Mouse (Mus musculus): ENCODE measurements around the gene Samd13. TPM values are rescaled to one million over a fixed set of nuclear protein-coding genes. Genes with fewer than 3 reads are reported as not detected.
A peak's percentile ranks its signal among the peaks of the same experiment; 100 is the strongest.

Gene Samd13
- polyA plus RNA-seq, 1 experiment from 2014 or later, result 0.46 TPM

DNA sequence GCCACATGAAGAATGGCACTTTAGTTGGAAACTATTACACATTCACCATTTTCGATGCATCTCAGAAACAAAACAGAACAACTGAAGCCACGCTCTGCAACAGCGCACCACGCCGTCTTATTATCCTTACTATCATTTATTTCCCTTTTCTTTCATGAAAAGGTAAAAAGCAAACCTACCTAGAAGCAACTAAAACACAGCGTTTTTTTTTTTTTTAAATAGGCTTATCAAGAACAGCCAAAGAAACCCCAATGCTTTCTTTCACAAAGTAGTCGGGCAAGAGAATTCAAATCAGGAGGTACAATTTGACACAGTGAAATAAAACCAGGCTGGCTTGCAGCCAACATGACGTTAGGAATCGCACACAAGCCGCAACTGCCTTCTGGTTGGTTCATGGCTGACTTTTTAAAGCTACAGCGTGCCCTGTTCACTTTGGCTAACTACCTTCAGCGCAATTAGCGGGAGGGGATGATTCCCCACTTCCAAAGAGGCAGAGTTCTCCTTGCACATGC, 3.2 kb downstream of the Samd13 start:
- Histone ChIP-seq H3K4me1 (ENCODE audit: control insufficient read depth, insufficient read depth, low read length) (peaks cover 4% of the 10 kb centered on the region; the same call in 1 of the 2 replicates), H3K9ac (replicated peaks; ENCODE audit: low read depth, low read length) (no peak overlapping the region; the same call in 1 of the 2 replicates), H3K4me3 (ENCODE audit: low read depth, low read length) (peak overlapping the region; percentile 10; the same call in 1 of the 2 replicates), H3K9me3 (ENCODE audit: control insufficient read depth, low read depth, low read length) (no peaks in the 10 kb centered on the region), H3K27ac (ENCODE audit: low read length) (peak overlapping the region; percentile 18; the same call in 1 of the 2 replicates), H3K36me3 (ENCODE audit: control insufficient read depth, insufficient read depth, low read length) (no peaks in the 10 kb centered on the region), H3K4me2 (replicated peaks; ENCODE audit: low read depth, low read length) (peak overlapping the region; percentile 43), H3K27me3 (ENCODE audit: control insufficient read depth, insufficient read depth, low read length) (no peaks in the 10 kb centered on the region)
- 42% methylated on average over 13 of the region's 13 CpGs for WGBS
- ATAC-seq (ENCODE audit: insufficient number of reproducible peaks, insufficient read depth, low FRiP score, low read depth), result no peak

DNA sequence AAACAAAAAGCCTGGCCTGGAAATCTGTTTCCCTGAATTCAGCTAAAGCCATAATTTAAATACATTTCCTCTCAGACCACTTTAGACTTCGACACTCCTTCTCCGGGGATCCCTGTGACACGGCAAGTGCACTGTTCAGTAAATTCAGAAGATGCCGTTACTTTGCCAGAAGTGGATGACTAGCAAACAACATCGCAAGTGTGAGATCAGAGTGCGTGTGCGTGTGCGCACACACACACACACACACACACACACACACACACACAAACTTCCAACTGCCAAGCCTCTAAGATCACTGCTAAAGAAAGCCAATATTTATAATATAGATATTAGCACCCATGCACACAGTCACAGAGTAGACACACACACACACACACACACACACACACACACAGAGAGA, 3.7 kb downstream of the Samd13 start:
- Histone ChIP-seq H3K27me3 (ENCODE audit: control insufficient read depth, insufficient read depth, low read length) (no peaks in the 10 kb centered on the region), H3K9me3 (ENCODE audit: control insufficient read depth, low read depth, low read length) (no peaks in the 10 kb centered on the region), H3K27ac (ENCODE audit: low read length) (no peak overlapping the region), H3K4me2 (replicated peaks; ENCODE audit: low read depth, low read length) (peak overlapping the region; percentile 43), H3K9ac (replicated peaks; ENCODE audit: low read depth, low read length) (no peak overlapping the region), H3K4me1 (ENCODE audit: control insufficient read depth, insufficient read depth, low read length) (peaks cover 4% of the 10 kb centered on the region; the same call in 1 of the 2 replicates), H3K4me3 (ENCODE audit: low read depth, low read length) (no peak overlapping the region), H3K36me3 (ENCODE audit: control insufficient read depth, insufficient read depth, low read length) (no peaks in the 10 kb centered on the region)
- no peak for ATAC-seq (ENCODE audit: insufficient number of reproducible peaks, insufficient read depth, low FRiP score, low read depth)
- 65% methylated on average over 8 of the region's 8 CpGs for WGBS

DNA sequence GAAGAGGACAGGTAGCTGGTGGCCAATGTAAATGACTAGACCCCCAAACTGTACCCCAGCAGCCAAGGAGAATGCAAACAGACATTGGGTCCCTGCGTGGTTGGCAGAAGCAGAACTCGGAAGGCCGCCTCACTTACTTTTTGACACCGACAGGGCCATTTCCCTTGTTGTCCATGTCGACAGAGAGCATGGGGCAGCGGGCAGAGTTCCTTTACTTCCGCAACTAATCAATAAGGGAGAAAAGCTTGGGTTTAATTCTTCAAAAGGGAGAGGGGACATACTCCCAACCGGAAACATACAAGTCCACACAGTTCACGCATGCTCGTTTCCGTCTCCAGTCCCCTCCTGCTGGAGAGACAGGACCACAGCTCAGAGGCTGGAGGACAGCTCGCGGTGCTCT, 4.8 kb downstream of the Samd13 start:
- Histone ChIP-seq H3K4me1 (ENCODE audit: control insufficient read depth, insufficient read depth, low read length) (peaks cover 4% of the 10 kb centered on the region; the same call in 1 of the 2 replicates), H3K4me3 (ENCODE audit: low read depth, low read length) (no peak overlapping the region), H3K4me2 (replicated peaks; ENCODE audit: low read depth, low read length) (no peak overlapping the region), H3K27ac (ENCODE audit: low read length) (no peak overlapping the region), H3K36me3 (ENCODE audit: control insufficient read depth, insufficient read depth, low read length) (no peaks in the 10 kb centered on the region), H3K9ac (replicated peaks; ENCODE audit: low read depth, low read length) (no peak overlapping the region), H3K27me3 (ENCODE audit: control insufficient read depth, insufficient read depth, low read length) (no peaks in the 10 kb centered on the region), H3K9me3 (ENCODE audit: control insufficient read depth, low read depth, low read length) (no peaks in the 10 kb centered on the region)
- ATAC-seq (ENCODE audit: insufficient number of reproducible peaks, insufficient read depth, low FRiP score, low read depth), result no peak
- WGBS, result 94% methylated on average over 13 of the region's 13 CpGs

DNA sequence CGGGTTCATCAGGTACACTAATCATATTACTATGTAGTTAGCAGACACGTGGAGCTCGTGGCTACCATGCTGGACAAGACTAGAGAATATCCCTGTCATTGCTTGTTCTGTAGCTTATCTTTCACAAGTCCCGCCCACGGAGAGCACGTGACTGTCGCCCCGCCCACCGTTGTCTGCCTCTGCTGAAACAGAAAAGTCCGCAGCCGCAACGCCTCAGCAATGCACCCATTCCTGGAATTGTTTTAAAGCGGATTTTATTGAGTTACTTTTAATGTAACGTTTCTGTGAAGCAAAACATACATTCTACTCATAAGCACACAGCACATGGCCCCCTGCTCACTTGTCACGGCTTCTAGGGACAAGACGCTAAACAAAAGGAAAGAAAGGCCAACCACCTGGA, 5.7 kb downstream of the Samd13 start:
- Histone ChIP-seq H3K9me3 (ENCODE audit: control insufficient read depth, low read depth, low read length) (no peaks in the 10 kb centered on the region), H3K4me2 (replicated peaks; ENCODE audit: low read depth, low read length) (no peak overlapping the region), H3K36me3 (ENCODE audit: control insufficient read depth, insufficient read depth, low read length) (no peaks in the 10 kb centered on the region), H3K27me3 (ENCODE audit: control insufficient read depth, insufficient read depth, low read length) (no peaks in the 10 kb centered on the region), H3K4me3 (ENCODE audit: low read depth, low read length) (no peak overlapping the region), H3K4me1 (ENCODE audit: control insufficient read depth, insufficient read depth, low read length) (peaks cover 4% of the 10 kb centered on the region; the same call in 1 of the 2 replicates), H3K9ac (replicated peaks; ENCODE audit: low read depth, low read length) (no peak overlapping the region), H3K27ac (ENCODE audit: low read length) (no peak overlapping the region)
- WGBS, result 91% methylated on average over 16 of the region's 16 CpGs
- no peak for ATAC-seq (ENCODE audit: insufficient number of reproducible peaks, insufficient read depth, low FRiP score, low read depth)

DNA sequence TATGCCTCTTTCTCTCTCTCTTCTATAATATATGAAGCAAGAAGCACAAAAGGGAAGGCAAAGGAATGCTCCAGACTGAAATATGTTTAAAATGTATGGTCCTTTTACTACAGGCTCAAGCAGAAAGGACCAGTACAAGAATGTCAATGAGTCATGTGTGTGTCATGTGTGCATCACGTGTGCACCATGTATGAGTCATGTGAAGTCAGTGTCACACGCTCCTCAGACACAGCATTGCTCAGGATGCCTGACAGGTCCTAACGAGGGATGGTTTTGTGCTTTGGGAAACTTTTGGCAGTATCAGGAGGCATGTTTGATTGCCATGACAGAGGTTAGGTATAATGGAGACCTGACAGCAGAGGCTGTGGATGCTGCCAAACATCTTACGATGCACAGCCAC, 9.2 kb downstream of the Samd13 start:
- Histone ChIP-seq H3K9me3 (ENCODE audit: control insufficient read depth, low read depth, low read length) (no peaks in the 10 kb centered on the region), H3K9ac (replicated peaks; ENCODE audit: low read depth, low read length) (no peak overlapping the region), H3K27ac (ENCODE audit: low read length) (no peak overlapping the region), H3K4me2 (replicated peaks; ENCODE audit: low read depth, low read length) (no peak overlapping the region), H3K36me3 (ENCODE audit: control insufficient read depth, insufficient read depth, low read length) (no peaks in the 10 kb centered on the region), H3K27me3 (ENCODE audit: control insufficient read depth, insufficient read depth, low read length) (no peaks in the 10 kb centered on the region), H3K4me3 (ENCODE audit: low read depth, low read length) (no peak overlapping the region), H3K4me1 (ENCODE audit: control insufficient read depth, insufficient read depth, low read length) (no peaks in the 10 kb centered on the region)
- ATAC-seq (ENCODE audit: insufficient number of reproducible peaks, insufficient read depth, low FRiP score, low read depth), result no peak
- WGBS, result 92% methylated on average over 4 of the region's 4 CpGs

DNA sequence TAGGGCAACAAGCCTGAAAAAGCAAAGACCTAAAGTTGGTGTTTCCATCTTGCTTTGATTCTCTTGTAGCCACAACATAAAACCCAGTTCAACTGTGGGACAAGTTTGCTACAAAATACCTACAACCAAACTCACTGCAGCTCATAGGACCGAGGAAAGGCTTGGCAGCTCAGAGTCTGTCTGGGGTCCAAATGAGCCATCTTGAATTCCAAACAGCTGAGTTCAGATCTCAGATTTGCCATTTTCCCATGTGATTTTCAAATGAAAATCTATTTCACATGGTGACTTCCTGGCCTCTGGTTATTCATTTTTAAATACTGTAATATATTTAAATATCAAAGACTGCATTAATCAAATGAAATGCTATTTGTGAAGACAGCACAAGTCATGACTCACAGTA, 10.3 kb downstream of the Samd13 start:
- no peaks in the 10 kb centered on the region for H3K36me3 ChIP-seq (ENCODE audit: control insufficient read depth, insufficient read depth, low read length)
- no peak overlapping the region for H3K9ac ChIP-seq (replicated peaks; ENCODE audit: low read depth, low read length)
- H3K27ac ChIP-seq (ENCODE audit: low read length), result no peak overlapping the region
- H3K4me3 ChIP-seq (ENCODE audit: low read depth, low read length), result no peak overlapping the region
- no peak overlapping the region for H3K4me2 ChIP-seq (replicated peaks; ENCODE audit: low read depth, low read length)
- no peaks in the 10 kb centered on the region for H3K27me3 ChIP-seq (ENCODE audit: control insufficient read depth, insufficient read depth, low read length)
- ATAC-seq (ENCODE audit: insufficient number of reproducible peaks, insufficient read depth, low FRiP score, low read depth), result no peak
- H3K9me3 ChIP-seq (ENCODE audit: control insufficient read depth, low read depth, low read length), result no peaks in the 10 kb centered on the region
- no peaks in the 10 kb centered on the region for H3K4me1 ChIP-seq (ENCODE audit: control insufficient read depth, insufficient read depth, low read length)
- 84% methylated on average over 1 of the region's 1 CpGs for WGBS

DNA sequence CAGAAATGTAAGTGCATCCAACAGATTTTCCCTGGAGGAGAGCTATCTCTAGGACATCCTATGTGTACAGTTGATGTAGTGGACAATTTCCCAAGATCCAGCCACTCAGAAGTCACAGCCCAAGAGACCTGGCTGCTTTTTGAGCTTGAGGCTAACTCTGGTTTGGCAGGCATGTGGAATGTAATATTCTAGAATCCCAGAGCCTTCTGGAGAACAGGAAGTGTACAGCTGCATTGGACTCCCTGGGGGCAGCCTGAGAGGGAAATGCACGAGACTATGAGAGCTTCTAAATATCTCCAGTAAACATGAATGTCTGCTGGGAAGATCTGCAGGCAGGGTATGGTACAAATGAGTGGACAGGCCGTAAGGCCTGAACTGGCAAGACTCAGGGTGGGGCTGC, 14.3 kb downstream of the Samd13 start:
- Histone ChIP-seq H3K4me1 (ENCODE audit: control insufficient read depth, insufficient read depth, low read length) (no peaks in the 10 kb centered on the region), H3K36me3 (ENCODE audit: control insufficient read depth, insufficient read depth, low read length) (no peaks in the 10 kb centered on the region), H3K9me3 (ENCODE audit: control insufficient read depth, low read depth, low read length) (no peaks in the 10 kb centered on the region), H3K27me3 (ENCODE audit: control insufficient read depth, insufficient read depth, low read length) (no peaks in the 10 kb centered on the region), H3K4me3 (ENCODE audit: low read depth, low read length) (no peak overlapping the region), H3K4me2 (replicated peaks; ENCODE audit: low read depth, low read length) (no peak overlapping the region), H3K27ac (ENCODE audit: low read length) (no peak overlapping the region), H3K9ac (replicated peaks; ENCODE audit: low read depth, low read length) (no peak overlapping the region)
- 68% methylated on average over 2 of the region's 2 CpGs for WGBS
- ATAC-seq (ENCODE audit: insufficient number of reproducible peaks, insufficient read depth, low FRiP score, low read depth), result no peak

DNA sequence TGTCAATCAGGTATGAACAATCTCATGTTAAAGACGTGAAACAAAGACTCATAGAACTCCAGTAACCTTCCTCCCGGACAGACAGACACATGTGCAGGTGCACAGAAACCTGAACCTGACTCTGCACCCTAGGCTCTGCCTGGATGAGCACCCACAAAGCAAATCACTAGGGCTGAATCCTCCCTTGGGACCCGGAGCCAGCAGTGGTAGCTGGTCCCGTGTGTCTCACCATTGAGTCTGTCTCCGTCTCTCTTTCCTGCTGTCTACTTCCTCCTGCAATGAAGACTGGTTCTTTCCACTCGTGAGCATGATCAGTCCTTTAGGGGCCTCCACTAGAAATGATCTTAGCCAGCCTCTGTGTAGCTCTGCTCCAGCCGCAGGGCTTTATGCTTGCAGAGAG, 23.5 kb downstream of the Samd13 start:
- no peaks in the 10 kb centered on the region for H3K27me3 ChIP-seq (ENCODE audit: control insufficient read depth, insufficient read depth, low read length)
- H3K4me2 ChIP-seq (replicated peaks; ENCODE audit: low read depth, low read length), result no peak overlapping the region
- no peaks in the 10 kb centered on the region for H3K9me3 ChIP-seq (ENCODE audit: control insufficient read depth, low read depth, low read length)
- no peak overlapping the region for H3K27ac ChIP-seq (ENCODE audit: low read length)
- no peaks in the 10 kb centered on the region for H3K36me3 ChIP-seq (ENCODE audit: control insufficient read depth, insufficient read depth, low read length)
- 80% methylated on average over 7 of the region's 7 CpGs for WGBS
- no peak overlapping the region for H3K9ac ChIP-seq (replicated peaks; ENCODE audit: low read depth, low read length)
- ATAC-seq (ENCODE audit: insufficient number of reproducible peaks, insufficient read depth, low FRiP score, low read depth), result no peak
- H3K4me1 ChIP-seq (ENCODE audit: control insufficient read depth, insufficient read depth, low read length), result no peaks in the 10 kb centered on the region
- no peak overlapping the region for H3K4me3 ChIP-seq (ENCODE audit: low read depth, low read length)

DNA sequence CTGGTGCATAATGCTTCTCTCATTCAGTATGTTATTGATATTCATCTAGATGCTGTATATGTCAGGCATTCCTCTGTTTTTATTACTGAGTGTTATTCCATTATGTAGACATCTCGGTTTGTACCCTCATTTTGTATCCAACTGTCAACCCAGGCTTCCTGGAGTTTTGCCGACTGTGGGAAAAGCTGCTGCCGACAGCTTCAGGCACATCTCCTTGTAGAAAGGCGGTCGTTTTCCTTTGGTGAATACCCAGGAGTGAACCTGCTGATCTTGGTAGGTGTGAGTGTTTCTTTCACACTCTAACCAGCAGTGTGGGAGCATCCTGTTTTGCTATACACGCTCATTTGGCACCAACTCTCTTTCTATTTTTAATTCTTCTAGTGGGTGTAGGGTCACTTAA, 24.4 kb downstream of the Samd13 start:
- 61% methylated on average over 6 of the region's 6 CpGs for WGBS
- ATAC-seq (ENCODE audit: insufficient number of reproducible peaks, insufficient read depth, low FRiP score, low read depth), result no peak
- Histone ChIP-seq H3K4me2 (replicated peaks; ENCODE audit: low read depth, low read length) (no peak overlapping the region), H3K4me3 (ENCODE audit: low read depth, low read length) (no peak overlapping the region), H3K9ac (replicated peaks; ENCODE audit: low read depth, low read length) (no peak overlapping the region), H3K9me3 (ENCODE audit: control insufficient read depth, low read depth, low read length) (no peaks in the 10 kb centered on the region), H3K27me3 (ENCODE audit: control insufficient read depth, insufficient read depth, low read length) (no peaks in the 10 kb centered on the region), H3K36me3 (ENCODE audit: control insufficient read depth, insufficient read depth, low read length) (no peaks in the 10 kb centered on the region), H3K27ac (ENCODE audit: low read length) (no peak overlapping the region), H3K4me1 (ENCODE audit: control insufficient read depth, insufficient read depth, low read length) (no peaks in the 10 kb centered on the region)

All from stomach, embryonic 14.5 days (tissue).